Mouse (Mus musculus) ES-CJ7 (cell line): ENCODE measurements at regions not wholly inside any gene's neighbourhood (a gene's known extent, or its start where the extent isn't known, plus 50 kb on each side); places are given as distances from the start of the nearest gene placed in this dataset.

ENCODE experiments used
- DNase-seq: peaks from one replicate; pipeline ENCODE4 v3.0.0; 2011; ENCODE audit warnings: low read depth, low spot score

- DNase-seq: no peak
Observed at GRCm38 (mm10) chr9:15175866-15176265, 63.0 kb upstream of the Vstm5 start.

GRCm38 (mm10) chr9:15175412-15175811, 63.4 kb upstream of the Vstm5 start:
- DNase-seq: peak; percentile 69

- peak; percentile 62 for DNase-seq
Observed at GRCm38 (mm10) chr9:15170911-15171310, 59.0 kb upstream of the Hephl1 start.

DNA sequence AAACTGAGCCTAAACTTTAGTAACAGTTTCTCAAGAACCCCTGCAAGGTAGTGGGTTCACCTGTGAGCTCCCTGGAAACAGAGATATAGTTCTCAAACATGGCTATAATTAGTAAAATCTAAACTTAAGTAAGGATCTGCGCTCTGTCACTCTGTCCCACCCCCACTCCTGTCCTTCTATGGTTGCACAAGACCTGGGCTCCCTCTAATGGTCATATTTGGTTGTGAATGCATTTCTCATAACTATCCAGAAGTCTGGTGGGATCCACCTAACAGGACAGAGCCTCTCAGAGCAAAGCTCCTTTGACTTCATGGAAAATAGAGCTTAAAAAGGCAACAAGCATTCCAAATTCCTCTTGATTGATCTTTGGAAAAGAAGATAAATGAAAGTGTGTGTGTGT, 57.8 kb upstream of the Hephl1 start:
- no peak for DNase-seq

GRCm38 (mm10) chr9:15168961-15169360, 57.1 kb upstream of the Hephl1 start:
- no peak for DNase-seq

GRCm38 (mm10) chr9:15166896-15167295, 55.0 kb upstream of the Hephl1 start:
- DNase-seq: no peak

DNA sequence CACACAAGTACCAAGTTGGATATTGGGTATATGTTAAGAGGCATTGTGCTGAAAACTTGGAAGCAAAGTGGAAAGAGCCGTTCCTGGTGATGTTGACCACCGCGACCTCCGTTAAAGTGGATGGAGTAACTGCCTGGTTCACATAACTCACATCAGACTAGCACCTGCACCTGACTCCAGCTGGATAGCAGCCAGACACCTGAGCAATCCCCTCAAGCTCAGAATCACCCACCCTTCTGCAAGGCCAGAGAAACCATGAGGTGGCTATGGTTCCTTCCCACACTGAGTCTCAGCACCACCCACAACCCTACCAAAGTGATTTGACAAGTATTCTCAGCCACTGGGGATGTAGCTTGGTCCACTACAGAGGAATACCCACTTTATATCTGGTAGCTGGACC, 54.6 kb upstream of the Hephl1 start:
- DNase-seq: no peak
